Mouse (Mus musculus): ENCODE data around the gene 1110012L19Rik. TPM values are rescaled to one million over a fixed set of nuclear protein-coding genes. Genes with fewer than 3 reads are reported as not detected.
"Not testable (repeated sequence)": the region's sequence is repeated elsewhere in the genome, so short reads cannot be mapped to it uniquely, and the experiment has no call there.

Gene 1110012L19Rik
- polyA plus RNA-seq (2014; fragmentation: Nextera tagmentation; extraction: Ambion mirVana): 34.2 and 45.9 TPM in 2 replicates

DNA sequence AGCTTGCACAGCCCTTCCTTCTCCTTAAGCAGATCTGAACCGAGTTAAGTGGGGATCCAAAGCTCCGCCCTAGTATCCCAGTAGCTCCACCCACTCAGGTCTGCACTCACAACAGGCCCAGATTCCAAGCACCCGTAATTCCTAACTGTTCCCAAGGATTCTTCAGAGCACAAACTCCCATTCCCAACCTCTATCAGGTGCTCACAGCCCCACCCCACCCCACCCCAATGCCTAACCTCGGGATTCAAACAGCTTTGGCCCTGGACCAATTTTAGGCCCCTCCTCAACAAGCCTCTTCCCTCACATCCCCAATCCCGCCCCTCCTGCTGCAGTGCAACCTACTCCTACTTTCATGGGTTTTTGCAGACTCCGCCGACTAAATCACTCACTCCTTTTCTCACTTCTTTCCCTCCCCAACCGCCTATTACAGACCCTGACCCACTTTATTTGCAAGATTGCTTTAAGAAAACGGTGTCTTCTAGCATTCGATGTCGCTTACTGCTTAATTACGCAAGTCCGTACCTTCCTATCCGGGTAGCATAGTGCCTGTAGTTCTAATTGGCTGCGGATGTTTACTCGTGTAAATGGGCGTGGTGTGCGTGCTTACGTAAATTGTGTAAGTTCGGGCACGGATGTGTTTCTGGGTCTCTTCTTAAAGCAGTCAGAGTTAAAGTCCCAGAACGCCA, at the start of gene 1110012L19Rik:
Gene 1110012L19Rik, plus strand, starts transcription at position 602 of the 686 bp plus-strand sequence.
- H3K36me3 ChIP-seq (ENCODE audit: control insufficient read depth, insufficient read depth, low read length): no peaks in the 10 kb centered on the region
- H3K4me2 ChIP-seq (ENCODE audit: low read depth, low read length): peak within 1 kb of the TSS; percentile 46
- ATAC-seq (ENCODE audit: low read depth): peak; percentile 97
- peak within 1 kb of the TSS; percentile 54 for H3K9ac ChIP-seq (replicated peaks; ENCODE audit: low read depth, low read length)
- H3K4me1 ChIP-seq (ENCODE audit: control insufficient read depth, insufficient read depth, low read length): no peaks in the 10 kb centered on the region
- peak within 1 kb of the TSS; percentile 67 for H3K27ac ChIP-seq (ENCODE audit: low read depth, low read length)
- peak within 1 kb of the TSS; percentile 45 for H3K4me3 ChIP-seq (ENCODE audit: low read depth, low read length)
- 20% methylated on average over 22 of the region's 22 CpGs for WGBS
- H3K9me3 ChIP-seq (ENCODE audit: control insufficient read depth, low read length): no peaks in the 10 kb centered on the region
- H3K27me3 ChIP-seq (ENCODE audit: control insufficient read depth, insufficient read depth, low read length): no peaks in the 10 kb centered on the region

GRCm38 (mm10) chrX:70362985-70363384, 22.7 kb upstream of the 1110012L19Rik start:
- Histone ChIP-seq H3K36me3 (ENCODE audit: control insufficient read depth, insufficient read depth, low read length) (0 out of 2 replicates have a peak, but pooled peaks cover 9% of the 10 kb centered on the region), H3K4me2 (ENCODE audit: low read depth, low read length) (peak overlapping the region; percentile 53), H3K27me3 (ENCODE audit: control insufficient read depth, insufficient read depth, low read length) (no peaks in the 10 kb centered on the region), H3K4me3 (ENCODE audit: low read depth, low read length) (no peak overlapping the region), H3K4me1 (ENCODE audit: control insufficient read depth, insufficient read depth, low read length) (no peaks in the 10 kb centered on the region), H3K9me3 (ENCODE audit: control insufficient read depth, low read length) (no peaks in the 10 kb centered on the region), H3K9ac (replicated peaks; ENCODE audit: low read depth, low read length) (no peak overlapping the region), H3K27ac (ENCODE audit: low read depth, low read length) (no peak overlapping the region)
- 92% methylated on average over 7 of the region's 7 CpGs for WGBS
- ATAC-seq (ENCODE audit: low read depth): no peak

DNA sequence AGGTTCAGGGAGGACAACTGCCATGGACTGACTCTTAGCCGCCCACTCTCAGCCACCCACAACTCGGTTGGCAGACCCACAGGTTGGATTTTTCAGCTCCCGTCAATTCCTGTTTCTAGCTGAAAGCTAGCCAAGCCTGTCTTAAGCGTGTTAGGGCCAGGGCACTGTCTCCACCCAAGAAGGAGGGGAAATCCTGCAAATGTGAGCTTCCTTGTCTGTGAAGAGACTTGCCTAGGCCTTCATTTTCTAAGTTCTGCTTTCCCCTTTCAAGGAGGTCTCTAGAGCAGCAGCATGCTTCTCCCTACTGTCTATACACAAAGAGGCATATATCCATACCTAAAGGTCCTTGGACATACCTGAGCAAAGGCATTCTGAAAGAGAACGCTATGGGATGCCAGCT, 22.2 kb upstream of the 1110012L19Rik start:
- no peak for ATAC-seq (ENCODE audit: low read depth)

GRCm38 (mm10) chrX:70364202-70364601, 21.5 kb upstream of the 1110012L19Rik start:
- Histone ChIP-seq H3K9ac (replicated peaks; ENCODE audit: low read depth, low read length) (peak overlapping the region; percentile 52; the same call in 1 of the 2 replicates), H3K4me1 (ENCODE audit: control insufficient read depth, insufficient read depth, low read length) (no peaks in the 10 kb centered on the region), H3K9me3 (ENCODE audit: control insufficient read depth, low read length) (no peaks in the 10 kb centered on the region), H3K4me3 (ENCODE audit: low read depth, low read length) (peak overlapping the region; percentile 46), H3K27ac (ENCODE audit: low read depth, low read length) (no peak overlapping the region), H3K36me3 (ENCODE audit: control insufficient read depth, insufficient read depth, low read length) (0 out of 2 replicates have a peak, but pooled peaks cover 2% of the 10 kb centered on the region), H3K27me3 (ENCODE audit: control insufficient read depth, insufficient read depth, low read length) (no peaks in the 10 kb centered on the region), H3K4me2 (ENCODE audit: low read depth, low read length) (peak overlapping the region; percentile 53)
- 77% methylated on average over 1 of the region's 1 CpGs for WGBS
- ATAC-seq (ENCODE audit: low read depth): no peak

More for the DNA sequence above, 22.2 kb upstream of the 1110012L19Rik start:
- Histone ChIP-seq H3K4me1 (ENCODE audit: control insufficient read depth, insufficient read depth, low read length) (no peaks in the 10 kb centered on the region), H3K27ac (ENCODE audit: low read depth, low read length) (no peak overlapping the region), H3K4me2 (ENCODE audit: low read depth, low read length) (peak overlapping the region; percentile 53), H3K9me3 (ENCODE audit: control insufficient read depth, low read length) (no peaks in the 10 kb centered on the region), H3K9ac (replicated peaks; ENCODE audit: low read depth, low read length) (peak overlapping the region; percentile 11; the same call in 1 of the 2 replicates), H3K27me3 (ENCODE audit: control insufficient read depth, insufficient read depth, low read length) (no peaks in the 10 kb centered on the region), H3K36me3 (ENCODE audit: control insufficient read depth, insufficient read depth, low read length) (0 out of 2 replicates have a peak, but pooled peaks cover 5% of the 10 kb centered on the region), H3K4me3 (ENCODE audit: low read depth, low read length) (peak overlapping the region; percentile 46)
- 77% methylated on average over 5 of the region's 5 CpGs for WGBS

GRCm38 (mm10) chrX:70364661-70365613, 20.7 kb upstream of the 1110012L19Rik start, which contains the start of gene Ids:
Ids (minus strand) TSS chrX:70365084.
- Histone ChIP-seq H3K4me3 (ENCODE audit: low read depth, low read length) (peak within 1 kb of the TSS; percentile 46), H3K36me3 (ENCODE audit: control insufficient read depth, insufficient read depth, low read length) (0 out of 2 replicates have a peak, but pooled peaks cover 2% of the 10 kb centered on the region), H3K27ac (ENCODE audit: low read depth, low read length) (peak within 1 kb of the TSS; percentile 64), H3K4me2 (ENCODE audit: low read depth, low read length) (peak within 1 kb of the TSS; percentile 53), H3K9ac (replicated peaks; ENCODE audit: low read depth, low read length) (peak within 1 kb of the TSS; percentile 52), H3K4me1 (ENCODE audit: control insufficient read depth, insufficient read depth, low read length) (no peaks in the 10 kb centered on the region), H3K9me3 (ENCODE audit: control insufficient read depth, low read length) (no peaks in the 10 kb centered on the region), H3K27me3 (ENCODE audit: control insufficient read depth, insufficient read depth, low read length) (no peaks in the 10 kb centered on the region)
- WGBS: 17% methylated on average over 40 of the region's 45 CpGs
- ATAC-seq (ENCODE audit: low read depth): peak; percentile 97

DNA sequence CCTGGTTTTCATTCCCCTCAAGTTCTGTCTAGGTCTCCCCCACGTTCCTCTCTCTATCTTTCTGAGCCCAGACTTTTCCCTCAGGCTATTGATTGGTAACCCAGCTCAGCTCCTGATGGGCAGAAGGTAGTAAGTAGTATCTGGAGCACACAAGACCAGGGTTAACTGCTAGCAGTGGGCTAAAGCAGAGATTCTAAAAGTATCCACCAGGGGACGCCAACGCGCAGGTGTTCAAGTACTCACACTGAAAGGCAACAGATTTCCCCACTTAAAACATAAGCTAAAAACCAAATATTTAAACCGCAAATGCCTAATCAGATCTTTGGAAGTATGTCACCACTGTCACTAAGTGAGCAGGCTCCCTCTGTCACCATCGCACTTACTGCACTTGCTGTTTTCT, 15.9 kb upstream of the 1110012L19Rik start:
- H3K27me3 ChIP-seq (ENCODE audit: control insufficient read depth, insufficient read depth, low read length); H3K4me2 ChIP-seq (ENCODE audit: low read depth, low read length); H3K36me3 ChIP-seq (ENCODE audit: control insufficient read depth, insufficient read depth, low read length); H3K4me1 ChIP-seq (ENCODE audit: control insufficient read depth, insufficient read depth, low read length); H3K9ac ChIP-seq (replicated peaks; ENCODE audit: low read depth, low read length); ATAC-seq (ENCODE audit: low read depth); H3K9me3 ChIP-seq (ENCODE audit: control insufficient read depth, low read length); H3K4me3 ChIP-seq (ENCODE audit: low read depth, low read length); H3K27ac ChIP-seq (ENCODE audit: low read depth, low read length): not testable (repeated sequence)
- 75% methylated on average over 1 of the region's 6 CpGs for WGBS

- ATAC-seq (ENCODE audit: low read depth): peak; percentile 89; the same call in 1 of the 2 replicates
- H3K9ac ChIP-seq (replicated peaks; ENCODE audit: low read depth, low read length); H3K27me3 ChIP-seq (ENCODE audit: control insufficient read depth, insufficient read depth, low read length); H3K36me3 ChIP-seq (ENCODE audit: control insufficient read depth, insufficient read depth, low read length); H3K9me3 ChIP-seq (ENCODE audit: control insufficient read depth, low read length); H3K4me1 ChIP-seq (ENCODE audit: control insufficient read depth, insufficient read depth, low read length); H3K4me2 ChIP-seq (ENCODE audit: low read depth, low read length); H3K4me3 ChIP-seq (ENCODE audit: low read depth, low read length); H3K27ac ChIP-seq (ENCODE audit: low read depth, low read length): not testable (repeated sequence)
- 71% methylated on average over 4 of the region's 6 CpGs for WGBS
Measured at GRCm38 (mm10) chrX:70374469-70375110, 11.1 kb upstream of the 1110012L19Rik start.

GRCm38 (mm10) chrX:70384917-70385275, 781 bp upstream of the 1110012L19Rik start:
- ATAC-seq (ENCODE audit: low read depth): no peak
- peak overlapping the region; percentile 67 for H3K27ac ChIP-seq (ENCODE audit: low read depth, low read length)
- H3K27me3 ChIP-seq (ENCODE audit: control insufficient read depth, insufficient read depth, low read length): no peaks in the 10 kb centered on the region
- 0 out of 2 replicates have a peak overlapping the region, but pooled peaks have one; percentile 26 for H3K9ac ChIP-seq (replicated peaks; ENCODE audit: low read depth, low read length)
- no peaks in the 10 kb centered on the region for H3K36me3 ChIP-seq (ENCODE audit: control insufficient read depth, insufficient read depth, low read length)
- H3K4me3 ChIP-seq (ENCODE audit: low read depth, low read length): peak overlapping the region; percentile 45
- H3K4me2 ChIP-seq (ENCODE audit: low read depth, low read length): peak overlapping the region; percentile 39; the same call in 1 of the 2 replicates
- 53% methylated on average over 3 of the region's 3 CpGs for WGBS
- H3K4me1 ChIP-seq (ENCODE audit: control insufficient read depth, insufficient read depth, low read length): no peaks in the 10 kb centered on the region
- no peaks in the 10 kb centered on the region for H3K9me3 ChIP-seq (ENCODE audit: control insufficient read depth, low read length)
